Mouse (Mus musculus): ENCODE measurements around the gene Usp17la. TPM values are rescaled to one million over a fixed set of nuclear protein-coding genes. Genes with fewer than 3 reads are reported as not detected.

Gene Usp17la
- not detected in 2 replicates for polyA plus RNA-seq (2015; fragmentation: Nextera tagmentation; extraction: Ambion mirVana)

GRCm38 (mm10) chr7:104856709-104857108, at the start of gene Usp17la:
Gene Usp17la (plus strand): TSS chr7:104857009.

GRCm38 (mm10) chr7:104842503-104842902, 14.3 kb upstream of the Usp17la start, which contains the start of gene Usp17lb:
Gene Usp17lb (minus strand): TSS chr7:104842603.

GRCm38 (mm10) chr7:104877731-104878130, 20.9 kb downstream of the Usp17la start, which contains the start of gene Olfr665:
Gene Olfr665 (plus strand): TSS chr7:104878031.

GRCm38 (mm10) chr7:104895852-104896251, 39.0 kb downstream of the Usp17la start, which contains the start of gene Olfr666:
Gene Olfr666 (minus strand): TSS chr7:104895952.

Other genes starting within 250 kb of the Usp17la start
- not detected in 2 replicates for gene Olfr656, start 243.1 kb upstream of the Usp17la start, polyA plus RNA-seq (2015; fragmentation: Nextera tagmentation; extraction: Ambion mirVana)
- gene Olfr657, start 232.2 kb upstream of the Usp17la start, polyA plus RNA-seq (2015; fragmentation: Nextera tagmentation; extraction: Ambion mirVana): not detected in 2 replicates
- not detected in 2 replicates for gene Olfr658, start 209.7 kb upstream of the Usp17la start, polyA plus RNA-seq (2015; fragmentation: Nextera tagmentation; extraction: Ambion mirVana)
- not detected in 2 replicates for gene Olfr659, start 190.3 kb upstream of the Usp17la start, polyA plus RNA-seq (2015; fragmentation: Nextera tagmentation; extraction: Ambion mirVana)
- not detected in 2 replicates for gene Olfr661, start 170.5 kb upstream of the Usp17la start, polyA plus RNA-seq (2015; fragmentation: Nextera tagmentation; extraction: Ambion mirVana)
- not detected in 2 replicates for gene Usp17le, start 79.5 kb upstream of the Usp17la start, polyA plus RNA-seq (2015; fragmentation: Nextera tagmentation; extraction: Ambion mirVana)
- not detected in 2 replicates for gene Usp17lb, start 14.4 kb upstream of the Usp17la start, polyA plus RNA-seq (2015; fragmentation: Nextera tagmentation; extraction: Ambion mirVana)
- not detected in 2 replicates for gene Olfr665, start 21.0 kb downstream of the Usp17la start, polyA plus RNA-seq (2015; fragmentation: Nextera tagmentation; extraction: Ambion mirVana)
- not detected in 2 replicates for gene Olfr666, start 38.9 kb downstream of the Usp17la start, polyA plus RNA-seq (2015; fragmentation: Nextera tagmentation; extraction: Ambion mirVana)
- not detected in 2 replicates for gene Olfr667, start 64.5 kb downstream of the Usp17la start, polyA plus RNA-seq (2015; fragmentation: Nextera tagmentation; extraction: Ambion mirVana)
- not detected in 2 replicates for gene Olfr668, start 71.0 kb downstream of the Usp17la start, polyA plus RNA-seq (2015; fragmentation: Nextera tagmentation; extraction: Ambion mirVana)
- gene Olfr669, start 77.2 kb downstream of the Usp17la start, polyA plus RNA-seq (2015; fragmentation: Nextera tagmentation; extraction: Ambion mirVana): not detected in 2 replicates
- gene Olfr670, start 105.6 kb downstream of the Usp17la start, polyA plus RNA-seq (2015; fragmentation: Nextera tagmentation; extraction: Ambion mirVana): not detected in 2 replicates
- gene Olfr671, start 122.1 kb downstream of the Usp17la start, polyA plus RNA-seq (2015; fragmentation: Nextera tagmentation; extraction: Ambion mirVana): not detected in 2 replicates
- not detected in 2 replicates for gene Olfr672, start 145.0 kb downstream of the Usp17la start, polyA plus RNA-seq (2015; fragmentation: Nextera tagmentation; extraction: Ambion mirVana)
- gene Olfr675, start 171.5 kb downstream of the Usp17la start, polyA plus RNA-seq (2015; fragmentation: Nextera tagmentation; extraction: Ambion mirVana): not detected in 2 replicates
- not detected in 2 replicates for gene Olfr676, start 175.7 kb downstream of the Usp17la start, polyA plus RNA-seq (2015; fragmentation: Nextera tagmentation; extraction: Ambion mirVana)
- not detected in 2 replicates for gene Olfr677, start 194.4 kb downstream of the Usp17la start, polyA plus RNA-seq (2015; fragmentation: Nextera tagmentation; extraction: Ambion mirVana)
- gene Olfr678, start 207.5 kb downstream of the Usp17la start, polyA plus RNA-seq (2015; fragmentation: Nextera tagmentation; extraction: Ambion mirVana): not detected in 2 replicates
- not detected in 2 replicates for gene Olfr679, start 224.2 kb downstream of the Usp17la start, polyA plus RNA-seq (2015; fragmentation: Nextera tagmentation; extraction: Ambion mirVana)
- not detected in 2 replicates for gene Olfr680-ps1, start 235.8 kb downstream of the Usp17la start, polyA plus RNA-seq (2015; fragmentation: Nextera tagmentation; extraction: Ambion mirVana)